Mouse (Mus musculus) cerebellum, postnatal 25 days (tissue): ENCODE measurements around the gene Gm49405.

Experiments used
- DNase-seq, 2 experiments: peaks; one replicate each; pipeline ENCODE4 v3.0.0; 2021; ENCODE audit warnings: mixed read lengths in 2 of 2

Gene Gm49405

DNA sequence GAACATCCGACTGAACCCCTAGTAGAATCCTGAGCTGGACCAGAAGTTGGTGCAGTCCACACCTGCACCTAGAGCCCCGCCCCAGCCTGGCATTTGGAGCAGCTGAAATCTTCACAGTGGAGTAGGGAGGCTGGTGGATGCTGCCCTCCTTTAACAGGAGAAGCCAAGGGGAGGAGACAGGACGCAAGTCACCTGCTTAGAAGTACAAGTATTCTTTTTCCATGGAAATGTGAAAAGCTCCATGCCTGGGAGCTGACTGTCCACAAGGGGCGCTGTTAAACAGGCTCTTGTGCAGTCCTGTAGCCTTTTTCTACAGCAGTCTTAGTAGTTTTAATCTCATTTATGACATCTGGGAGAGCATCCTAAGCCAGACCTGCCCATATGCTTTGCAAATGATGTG, 11.7 kb upstream of the Gm49405 start:
- DNase-seq, result no peak

DNA sequence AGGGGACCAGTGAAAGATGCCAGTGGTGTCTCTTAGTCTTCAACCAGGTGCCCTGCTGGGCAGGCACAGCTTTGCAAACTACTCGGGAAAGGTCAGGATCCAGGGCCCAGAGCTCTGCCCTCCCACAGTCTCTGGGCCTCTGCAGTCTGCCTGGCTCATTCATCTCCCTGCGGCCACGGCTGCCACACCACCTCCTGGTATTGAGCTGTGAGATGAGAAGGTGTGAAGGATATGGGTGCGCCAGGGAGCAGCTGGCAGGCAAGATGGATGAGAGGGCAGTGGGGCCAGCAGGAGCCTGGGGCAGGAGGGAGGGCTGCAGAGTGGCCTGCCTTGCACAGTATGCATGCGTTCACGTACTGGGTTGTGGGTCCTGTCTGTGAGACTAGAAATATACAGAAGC, 9.6 kb upstream of the Gm49405 start:
- no peak for DNase-seq

DNA sequence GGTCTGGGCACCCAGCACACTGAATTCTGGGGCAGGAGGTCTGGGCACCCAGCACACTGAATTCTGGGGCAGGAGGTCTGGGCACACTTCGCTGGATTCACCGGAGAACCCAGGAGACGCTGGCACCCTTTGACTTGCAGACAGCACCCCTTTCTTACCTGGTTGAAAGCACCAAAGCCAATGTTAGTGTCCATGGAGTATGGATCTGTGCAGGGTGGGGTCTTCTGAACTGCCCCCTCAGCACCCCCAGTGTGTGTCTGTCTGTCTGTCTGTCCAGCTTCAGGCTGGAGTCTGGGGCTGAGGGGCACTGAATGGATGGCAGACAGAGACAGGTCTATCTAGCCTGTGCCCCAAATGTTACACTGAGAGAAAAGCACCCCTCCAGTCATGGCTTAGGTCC, 8.9 kb upstream of the Gm49405 start:
- DNase-seq, result no peak

DNA sequence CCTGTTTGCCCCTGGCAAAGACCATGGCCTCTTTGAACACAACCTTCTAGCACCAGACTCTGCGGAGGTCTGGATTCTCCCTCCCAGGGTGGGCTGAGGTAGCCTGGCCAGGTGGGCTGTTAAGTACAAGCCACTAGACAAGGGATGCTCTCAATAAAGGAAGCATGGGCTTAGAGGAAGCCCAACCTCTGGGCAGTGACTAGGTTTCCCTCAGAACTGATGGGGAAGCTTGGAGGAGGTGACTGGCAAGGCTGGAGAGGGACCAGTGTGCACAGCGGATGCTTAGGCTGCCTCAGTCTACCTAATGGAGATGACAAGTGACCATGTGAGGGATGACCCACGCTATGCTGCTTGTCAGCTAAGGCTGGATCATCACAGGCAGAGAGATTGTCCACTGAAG, 8.5 kb upstream of the Gm49405 start:
- no peak for DNase-seq

DNA sequence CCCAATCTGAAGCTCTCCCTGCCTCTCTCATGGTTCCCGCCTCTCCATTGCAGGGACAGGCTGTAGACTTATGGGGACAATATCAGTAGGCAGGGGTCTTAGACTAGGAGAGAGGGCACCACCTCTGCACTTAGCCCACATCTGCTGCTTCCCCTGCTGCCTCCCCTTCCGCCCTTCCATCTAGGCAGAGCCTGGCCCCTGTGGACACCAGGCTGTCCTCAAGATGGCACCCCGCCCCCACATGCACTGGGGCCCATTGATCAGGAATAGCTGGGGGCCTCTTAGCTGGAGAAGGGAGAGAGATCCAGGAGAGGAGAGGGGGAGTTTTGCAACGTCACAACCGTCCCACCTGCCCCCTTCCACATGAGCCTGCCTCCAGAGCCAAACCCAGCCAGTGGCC, 8.0 kb upstream of the Gm49405 start, which contains the start of gene Tbx10:
TSS of gene Tbx10 (plus strand) at position 337 of the 400 bp plus-strand sequence.
- DNase-seq, result no peak

DNA sequence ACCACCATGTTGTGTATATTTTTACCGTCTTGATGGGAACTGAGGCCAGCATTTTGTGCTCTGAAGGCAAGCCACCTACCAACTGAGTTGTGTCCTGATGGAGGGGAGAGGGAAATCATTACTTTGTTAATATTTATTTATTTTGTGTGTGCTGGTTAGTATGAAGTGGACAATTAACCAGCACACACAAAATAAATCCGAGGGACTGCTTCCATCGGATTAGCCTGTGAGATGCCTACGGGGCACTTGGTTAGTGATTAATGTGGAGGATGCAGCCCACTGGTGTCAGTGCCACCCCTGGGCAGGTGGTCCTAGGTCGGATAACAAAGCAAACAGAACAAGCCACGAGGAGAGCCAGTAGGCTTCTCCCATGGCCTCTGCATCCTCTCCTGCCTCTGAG, 5.5 kb upstream of the Gm49405 start:
- DNase-seq, result no peak

DNA sequence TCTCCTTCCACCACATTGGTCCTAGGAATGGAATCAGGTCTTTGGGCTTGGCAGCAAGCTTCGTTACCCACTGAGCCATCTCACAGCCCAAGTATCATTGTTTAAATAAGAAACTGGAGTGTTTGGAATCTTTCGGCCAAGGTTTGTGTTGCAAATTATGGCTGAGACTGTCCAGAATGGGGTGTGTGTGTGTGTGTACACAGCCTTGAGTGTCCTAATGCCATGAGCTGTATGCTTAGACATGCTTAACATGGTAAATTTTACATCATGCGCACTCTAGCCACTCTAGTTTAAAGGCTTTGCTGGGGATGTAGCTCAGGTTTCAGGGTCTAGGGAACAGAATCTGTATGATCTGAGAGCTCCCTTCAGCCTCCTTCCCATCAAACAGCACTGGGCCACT, 4.9 kb upstream of the Gm49405 start:
- DNase-seq, result no peak

DNA sequence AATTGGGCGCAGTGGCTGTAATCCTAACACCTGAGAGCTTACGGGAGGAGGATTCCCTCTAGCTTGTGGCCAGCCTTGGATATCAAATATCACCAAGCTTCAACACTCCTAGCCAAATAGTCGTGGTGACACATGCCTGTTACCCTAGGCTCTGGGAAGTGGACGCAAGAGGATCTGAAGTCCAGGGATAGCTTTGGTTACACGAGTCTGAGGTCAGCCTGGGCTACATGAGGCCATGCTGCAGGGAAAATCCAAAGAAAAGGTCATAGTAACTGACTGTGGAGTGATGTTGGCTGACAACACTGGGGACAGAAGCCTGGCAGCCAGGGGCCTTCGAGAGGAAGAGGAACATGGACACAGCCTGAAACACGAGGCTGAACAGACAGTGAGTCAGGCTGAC, 4.3 kb upstream of the Gm49405 start:
- no peak for DNase-seq

DNA sequence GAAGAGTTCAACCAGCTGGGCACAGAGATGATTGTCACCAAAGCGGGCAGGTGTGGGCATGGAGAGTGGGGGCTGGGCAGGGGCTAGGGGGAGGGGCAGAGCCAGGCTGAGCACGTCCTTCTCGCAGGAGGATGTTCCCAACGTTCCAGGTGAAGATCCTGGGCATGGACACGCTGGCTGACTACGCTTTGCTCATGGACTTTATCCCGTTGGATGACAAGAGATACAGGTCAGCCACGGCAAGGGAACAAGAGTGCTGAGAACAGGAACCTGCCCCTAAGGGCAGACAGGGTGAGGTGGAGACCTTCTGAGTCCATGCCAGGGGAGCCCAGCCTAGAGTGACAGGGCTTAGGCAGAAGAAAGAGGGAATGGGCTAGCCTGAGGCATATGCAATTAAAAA, 3.7 kb upstream of the Gm49405 start:
- no peak for DNase-seq

DNA sequence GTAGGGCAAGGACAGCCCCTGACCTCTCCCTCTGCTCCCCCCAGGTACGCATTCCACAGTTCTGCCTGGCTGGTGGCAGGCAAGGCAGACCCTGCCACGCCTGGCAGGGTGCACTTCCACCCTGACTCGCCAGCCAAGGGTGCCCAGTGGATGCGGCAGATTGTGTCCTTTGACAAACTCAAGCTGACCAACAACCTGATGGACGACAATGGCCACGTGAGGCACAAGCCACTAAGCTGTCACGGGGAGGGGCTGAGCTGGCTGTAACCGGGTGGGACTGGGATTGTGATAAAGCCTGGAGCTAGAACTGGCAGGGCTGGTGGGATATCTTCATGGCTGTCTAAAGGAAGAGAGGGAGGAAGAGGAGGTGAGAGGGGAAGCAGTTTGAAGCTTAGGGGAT, 3.2 kb upstream of the Gm49405 start:
- no peak for DNase-seq

DNA sequence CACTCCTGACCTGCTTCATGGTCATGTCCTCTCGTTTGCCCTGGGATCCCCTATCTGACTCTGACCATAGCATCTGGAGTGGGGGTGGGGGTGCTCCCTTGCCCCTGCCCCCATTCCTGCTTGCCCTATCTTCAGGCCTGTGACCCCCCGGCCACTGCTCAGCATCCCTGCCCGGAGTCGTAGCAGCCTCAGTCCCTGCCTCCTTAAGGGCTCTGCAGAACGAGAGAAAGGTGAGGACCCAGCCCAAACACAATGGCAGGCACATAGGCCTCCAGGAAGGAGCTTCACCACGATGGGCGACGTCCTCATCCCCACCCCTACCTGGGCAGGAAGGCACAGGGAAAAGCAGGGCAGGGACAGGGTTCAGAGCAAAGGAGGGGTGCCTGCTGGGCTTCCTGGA, 2.1 kb upstream of the Gm49405 start:
- DNase-seq, result no peak

DNA sequence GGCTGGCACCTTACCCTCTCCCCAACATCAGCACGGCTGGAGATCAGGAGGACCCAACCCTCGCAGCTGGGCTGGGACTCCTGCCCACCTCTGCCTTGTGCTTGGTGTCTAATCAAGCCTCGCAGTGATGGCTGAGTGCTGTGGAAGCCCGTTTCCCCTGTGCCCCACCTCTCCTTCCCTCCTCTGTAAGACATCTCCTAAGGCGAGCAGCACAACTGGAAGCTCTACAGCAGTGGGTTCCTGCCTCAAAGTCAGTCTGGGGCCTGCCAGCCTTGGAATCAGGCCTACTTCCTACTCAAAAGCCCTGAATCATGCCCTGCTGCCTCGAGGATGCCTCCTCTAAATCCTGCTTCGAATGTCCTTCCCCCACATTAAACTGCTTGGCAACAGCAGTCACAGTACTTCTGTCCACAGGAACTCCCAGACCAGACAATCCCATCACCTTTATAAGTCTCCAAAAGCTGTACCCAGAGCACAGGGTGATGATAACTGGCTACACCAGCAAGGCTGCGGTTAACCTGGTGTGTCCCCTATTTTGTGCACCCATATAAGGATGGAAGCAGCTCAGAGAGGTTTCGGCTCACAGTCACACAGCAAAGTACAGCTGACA, 1.2 kb upstream of the Gm49405 start:
- no peak for DNase-seq

DNA sequence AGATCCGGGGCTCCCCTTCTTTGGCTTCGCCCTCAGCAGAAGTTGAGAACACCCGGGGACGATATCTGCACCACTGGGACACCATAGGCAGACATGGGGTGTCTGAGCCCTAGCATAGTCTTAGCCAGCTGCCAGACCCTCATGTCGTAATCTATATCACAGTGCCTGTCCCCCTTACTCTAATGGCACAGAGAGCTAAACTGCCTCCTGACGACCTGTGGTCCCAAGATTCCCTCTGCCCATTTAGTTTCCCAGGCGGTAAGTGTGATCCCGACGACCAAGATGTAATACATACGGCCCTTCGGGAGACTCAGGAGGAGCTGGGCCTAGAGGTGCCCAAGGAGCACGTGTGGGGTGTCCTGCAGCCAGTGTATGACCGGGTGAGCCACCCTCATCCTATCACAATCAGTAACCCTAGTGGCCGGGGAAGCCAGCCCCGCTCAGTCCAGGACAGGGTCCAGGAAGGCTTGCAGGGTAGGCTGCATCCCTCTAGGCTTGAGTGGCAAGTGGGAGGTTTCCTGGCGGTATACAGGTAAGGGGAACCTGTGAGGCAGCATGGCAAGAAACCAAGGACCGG, 611 bp downstream of the Gm49405 start:
- DNase-seq, result peak; percentile 37 to 42

DNA sequence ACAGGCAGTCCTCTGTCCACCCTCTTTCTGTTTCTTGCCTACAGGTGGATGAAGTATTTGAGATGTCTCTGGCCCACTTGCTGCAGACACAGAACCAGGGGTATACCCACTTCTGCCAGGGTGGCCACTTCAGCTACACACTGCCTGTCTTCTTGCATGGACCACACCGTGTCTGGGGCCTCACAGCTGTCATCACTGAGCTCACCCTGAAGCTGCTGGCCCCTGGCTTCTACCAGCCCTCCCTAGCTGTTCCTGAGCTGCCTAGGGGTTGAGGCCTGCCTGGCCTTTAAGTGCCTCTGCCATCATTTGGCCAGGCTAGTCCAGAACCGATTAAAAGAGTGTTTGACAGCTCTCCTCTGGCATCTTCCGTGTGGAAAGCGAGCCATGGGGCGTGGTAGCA, 1.3 kb downstream of the Gm49405 start:
- DNase-seq, result no peak

DNA sequence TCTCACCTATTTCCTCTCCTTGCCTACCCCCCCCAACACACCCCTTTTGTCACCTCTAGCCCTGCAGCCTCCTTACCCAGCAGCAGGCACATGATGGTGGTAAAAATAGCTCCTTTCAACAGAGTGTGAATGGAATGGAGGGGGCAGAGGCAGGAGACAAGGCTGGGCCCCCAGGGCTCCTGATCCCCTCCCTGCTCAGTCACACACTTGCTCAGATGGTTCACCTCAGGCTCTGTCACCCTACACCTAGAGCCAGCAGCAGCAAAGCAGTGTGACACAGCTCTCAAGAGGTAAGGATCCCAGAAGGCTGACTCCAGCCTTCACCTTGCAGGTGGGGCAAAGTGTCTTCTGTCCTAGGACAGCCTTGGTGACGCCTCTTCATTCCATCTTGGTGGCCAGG, 2.7 kb downstream of the Gm49405 start, which contains the start of gene Doc2g:
TSS of gene Doc2g (plus strand) at position 202 of the 400 bp plus-strand sequence.
- no peak for DNase-seq

DNA sequence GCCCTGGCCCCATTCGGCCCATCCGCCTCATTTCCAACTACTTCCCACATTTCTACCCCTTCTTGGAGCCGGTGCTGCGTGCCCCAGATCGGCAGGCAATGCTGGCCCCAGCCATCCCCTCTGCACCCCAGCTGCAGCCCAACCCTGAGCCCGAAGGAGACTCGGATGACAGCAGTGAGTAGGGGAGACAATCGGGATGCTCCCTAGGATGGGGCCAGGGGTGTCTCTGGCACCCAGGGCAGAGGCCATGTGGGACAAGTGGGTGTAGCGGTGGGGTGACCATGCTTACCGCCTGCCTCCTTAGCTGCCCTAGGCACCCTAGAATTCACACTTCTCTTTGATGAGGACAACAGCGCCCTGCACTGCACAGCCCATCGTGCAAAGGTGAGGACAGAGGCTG, 3.2 kb downstream of the Gm49405 start:
- no peak for DNase-seq

DNA sequence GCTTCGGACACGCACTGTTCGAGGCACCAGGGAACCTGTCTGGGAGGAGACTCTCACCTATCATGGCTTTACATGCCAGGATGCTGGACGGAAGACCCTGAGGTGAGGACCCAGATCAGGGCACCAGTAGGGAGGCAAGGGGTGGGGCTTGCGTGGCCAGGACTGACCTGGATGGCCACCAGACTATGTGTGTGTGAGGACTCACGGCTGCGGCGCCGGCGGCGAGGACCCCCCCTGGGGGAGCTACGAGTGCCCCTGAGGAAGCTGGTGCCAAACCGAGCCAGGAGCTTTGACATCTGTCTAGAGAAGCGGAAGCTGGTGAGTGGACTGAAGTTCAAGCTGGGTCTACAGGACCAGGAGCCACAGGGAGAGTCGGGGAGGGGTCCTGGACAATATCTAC, 3.9 kb downstream of the Gm49405 start:
- DNase-seq, result no peak

DNA sequence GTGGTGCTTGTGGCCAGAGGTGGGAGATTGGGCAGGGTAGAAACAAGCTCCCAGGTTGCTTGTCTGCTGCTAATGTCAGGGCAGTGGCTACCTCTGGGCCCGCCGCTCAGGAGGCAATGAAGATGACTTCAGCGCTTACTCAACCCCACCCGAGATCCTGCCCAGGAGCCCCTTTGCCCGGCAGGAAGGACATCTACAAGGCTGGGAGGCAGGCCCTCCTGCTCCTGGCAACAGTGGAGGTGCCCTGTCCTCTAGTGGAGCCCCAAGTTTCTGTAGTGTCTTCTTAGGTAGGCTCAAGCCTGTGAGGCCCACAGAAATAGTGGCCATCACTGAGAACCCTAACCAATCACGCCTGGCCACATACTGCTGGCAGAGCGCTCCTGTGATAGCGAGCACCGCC, 4.7 kb downstream of the Gm49405 start:
- no peak for DNase-seq

DNA sequence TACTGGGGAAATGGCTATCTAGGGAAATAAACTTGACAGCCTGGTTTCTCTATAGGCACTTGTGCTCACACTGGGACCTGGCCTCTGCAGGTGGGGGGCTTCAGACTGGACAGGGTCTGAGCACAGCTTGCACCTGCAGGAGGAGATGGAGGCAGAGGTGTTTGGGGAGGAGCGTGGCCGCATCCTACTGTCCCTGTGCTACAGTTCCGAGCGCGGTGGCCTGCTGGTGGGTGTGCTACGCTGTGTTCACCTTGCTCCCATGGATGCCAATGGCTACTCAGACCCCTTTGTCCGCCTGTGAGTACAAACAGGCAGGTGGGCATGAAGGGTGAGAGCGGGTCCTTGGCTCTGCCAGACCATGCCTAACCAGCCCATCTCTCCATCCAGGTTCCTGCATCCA, 5.5 kb downstream of the Gm49405 start:
- DNase-seq, result no peak

DNA sequence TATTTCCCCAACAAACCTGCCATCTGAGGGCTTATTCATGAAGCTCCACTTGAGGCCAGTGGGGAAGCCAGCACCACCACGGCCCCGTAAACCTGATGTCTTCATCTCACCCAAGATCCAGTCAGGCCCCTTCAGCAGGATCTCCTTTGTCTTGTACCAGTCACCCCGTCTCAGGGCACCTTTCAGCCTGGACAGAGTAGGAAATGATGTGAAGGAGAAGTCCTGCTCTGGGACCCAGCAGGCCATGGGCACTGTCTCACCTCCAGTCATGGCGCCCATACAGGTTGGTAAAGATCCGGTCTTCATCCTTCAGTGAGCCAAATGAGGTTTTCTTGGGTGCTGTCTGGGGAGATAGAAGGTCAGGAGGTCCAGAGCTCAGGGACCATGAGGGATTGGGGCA, 10.7 kb downstream of the Gm49405 start:
- DNase-seq, result no peak

DNA sequence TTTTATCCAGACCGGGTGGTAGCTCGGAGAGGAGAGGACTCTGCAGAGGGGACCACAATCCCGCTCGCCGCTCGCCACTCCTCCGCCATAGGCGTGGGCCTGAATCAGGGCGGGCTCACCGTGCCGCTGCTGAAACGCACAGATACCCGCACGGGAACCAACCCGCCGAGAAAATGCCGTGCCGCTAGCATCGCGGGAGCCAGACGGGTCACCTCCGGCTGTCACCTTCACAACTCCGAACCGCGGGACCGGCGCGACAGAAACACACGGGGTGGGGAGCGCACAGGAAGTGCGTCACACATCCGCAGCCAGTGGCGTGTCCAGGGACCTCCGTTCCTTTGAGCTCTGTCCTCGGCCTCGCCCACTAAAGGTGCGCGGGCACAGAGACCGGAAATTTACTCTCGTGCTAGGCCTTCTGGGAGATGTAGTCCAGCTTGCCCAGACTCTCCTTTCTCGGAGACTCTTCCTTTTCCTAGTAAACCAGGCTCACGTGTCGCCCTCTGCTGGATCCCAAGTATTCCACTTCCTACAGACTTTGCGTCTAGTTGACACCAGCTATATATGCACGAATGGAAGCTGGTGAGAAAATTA, 12.1 kb downstream of the Gm49405 start, which contains the start of gene Ndufv1:
TSS of gene Ndufv1 (minus strand) at position 375 of the 591 bp plus-strand sequence.
- peak; percentile 96 for DNase-seq

DNA sequence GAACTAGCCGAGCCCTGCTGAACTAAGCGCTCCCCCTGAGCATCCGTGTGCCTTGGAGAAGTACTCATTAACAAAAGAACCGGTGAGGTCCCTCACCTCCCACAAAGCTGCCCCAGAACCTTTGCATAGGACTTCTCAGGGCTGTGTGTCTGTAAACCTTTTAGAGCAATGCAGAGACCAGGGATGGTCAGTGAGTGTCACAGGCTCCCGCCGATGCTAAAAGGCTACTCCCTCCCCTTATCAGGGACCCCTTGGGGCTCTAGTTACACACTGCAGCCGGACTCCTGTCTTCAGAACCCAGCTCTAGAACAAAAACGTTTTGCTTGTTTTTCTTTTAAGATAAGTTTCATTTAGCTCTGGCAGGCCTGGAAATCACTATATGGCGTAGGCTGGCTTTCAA, 12.6 kb downstream of the Gm49405 start:
- DNase-seq, result no peak

DNA sequence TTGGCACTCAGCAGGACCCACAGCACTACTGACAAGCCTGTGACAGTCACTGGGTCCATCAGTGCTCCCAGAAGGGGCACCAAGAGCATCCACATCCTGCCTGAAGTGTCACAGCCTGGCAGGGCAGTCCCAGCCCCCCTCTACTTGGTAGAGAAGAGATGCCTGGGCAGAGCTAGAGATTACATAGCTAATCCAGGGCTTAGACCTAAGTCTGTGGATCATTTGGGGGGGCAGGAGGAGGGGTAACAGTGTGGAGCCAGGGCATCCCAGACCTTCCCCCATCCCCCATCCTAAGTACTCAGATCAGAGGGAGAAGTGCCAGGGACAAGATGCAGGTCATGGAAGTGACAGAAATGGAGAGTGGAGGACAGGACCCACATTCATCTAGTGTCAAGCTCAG, 14.4 kb downstream of the Gm49405 start:
- no peak for DNase-seq

DNA sequence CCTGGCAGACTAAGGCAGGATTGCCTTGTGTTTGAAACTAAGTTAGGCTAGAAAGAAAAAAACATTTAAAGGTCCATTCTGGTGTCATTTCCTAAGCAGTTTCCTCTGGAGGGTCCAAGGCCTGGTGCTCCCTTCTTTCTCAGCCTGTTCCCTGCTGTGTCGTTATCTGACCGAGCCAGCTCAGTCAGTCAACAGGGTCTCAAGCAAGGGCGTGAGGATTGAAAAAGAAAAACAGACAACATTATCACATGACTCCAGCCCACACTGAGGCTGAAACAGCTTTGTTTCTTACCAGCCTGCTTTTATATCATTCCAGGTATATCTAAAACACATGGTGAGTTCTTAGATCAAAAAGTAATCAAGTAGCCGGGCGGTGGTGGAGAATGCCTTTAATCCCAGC, 15.2 kb downstream of the Gm49405 start:
- no peak for DNase-seq
